Mouse (Mus musculus) myocyte (in vitro differentiated cells): ENCODE measurements around the gene Cdc14a. TPM values are rescaled to one million over a fixed set of nuclear protein-coding genes. Genes with fewer than 3 reads are reported as not detected.

ENCODE experiments used
- H3K27me3 ChIP-seq: one replicate; pipeline ENCODE4 v1.6.1; 2011; ENCODE audit not compliant: control insufficient read depth, insufficient read depth, insufficient read length
- H3K36me3 ChIP-seq: one replicate; pipeline ENCODE4 v1.6.1; 2011; ENCODE audit not compliant: control insufficient read depth, insufficient read depth
- H3K4me2 ChIP-seq: one replicate; pipeline ENCODE4 v1.6.1; 2011; ENCODE audit warnings: low read depth, control low read depth
- H3K4me3 ChIP-seq: one replicate; pipeline ENCODE4 v1.5.1; 2011; ENCODE audit warnings: mild to moderate bottlenecking, control low read depth, moderate library complexity
- H3K79me2 ChIP-seq: one replicate; pipeline ENCODE4 v1.6.1; 2011; ENCODE audit not compliant: control insufficient read depth, insufficient read depth
- H3ac ChIP-seq: one replicate; pipeline ENCODE4 v1.6.1; 2011; ENCODE audit not compliant: control insufficient read depth, insufficient read length
- CEBPB ChIP-seq: IDR thresholded peaks from 2 replicates; pipeline ENCODE4 v1.6.1; 2011; ENCODE audit warnings: mild to moderate bottlenecking, moderate library complexity; ENCODE audit not compliant: poor library complexity, insufficient read depth, severe bottlenecking
- E2F4 ChIP-seq: IDR thresholded peaks from one replicate; pipeline ENCODE4 v1.6.1; 2011; ENCODE audit warnings: mild to moderate bottlenecking, control low read depth, moderate library complexity; ENCODE audit not compliant: insufficient read depth
- MAX ChIP-seq: IDR thresholded peaks from one replicate; pipeline ENCODE4 v1.6.1; 2011; ENCODE audit warnings: low read depth, mild to moderate bottlenecking, control low read depth
- MYOD1 ChIP-seq, 3 experiments: IDR thresholded peaks; one replicate each; pipeline ENCODE4 v1.6.1; 2011; ENCODE audit warnings: control low read depth in 2 of 3, low read depth in 2 of 3, mild to moderate bottlenecking in 2 of 3, moderate library complexity in 1 of 3; ENCODE audit not compliant: insufficient read length in 2 of 3, control insufficient read depth in 1 of 3
- MYOG ChIP-seq, 3 experiments: IDR thresholded peaks; one replicate each; pipeline ENCODE4 v1.6.1; 2011; ENCODE audit warnings: control low read depth in 2 of 3, low read depth in 2 of 3, mild to moderate bottlenecking in 2 of 3; ENCODE audit not compliant: insufficient read length in 2 of 3, control insufficient read depth in 1 of 3, insufficient read depth in 1 of 3
- POLR2A ChIP-seq: IDR thresholded peaks from one replicate; pipeline ENCODE4 v1.6.1; 2011; ENCODE audit warnings: low read depth, mild to moderate bottlenecking, control low read depth, moderate library complexity; ENCODE audit not compliant: insufficient read length
- POLR2AphosphoS2 ChIP-seq: IDR thresholded peaks from one replicate; pipeline ENCODE4 v1.6.1; 2011; ENCODE audit warnings: low read depth, control low read depth; ENCODE audit not compliant: insufficient read length
- REST ChIP-seq: IDR thresholded peaks from one replicate; pipeline ENCODE4 v1.6.1; 2011; ENCODE audit warnings: mild to moderate bottlenecking, control low read depth, moderate library complexity; ENCODE audit not compliant: insufficient read depth, insufficient read length
- SRF ChIP-seq: IDR thresholded peaks from one replicate; pipeline ENCODE4 v1.6.1; 2011; ENCODE audit warnings: low read depth; ENCODE audit not compliant: control insufficient read depth, insufficient read length
- TCF12 ChIP-seq: IDR thresholded peaks from one replicate; pipeline ENCODE4 v1.6.1; 2011; ENCODE audit warnings: mild to moderate bottlenecking, control low read depth; ENCODE audit not compliant: poor library complexity, insufficient read depth, severe bottlenecking
- TCF3 ChIP-seq: IDR thresholded peaks from one replicate; pipeline ENCODE4 v1.6.1; 2011; ENCODE audit warnings: low read depth, control low read depth; ENCODE audit not compliant: insufficient read length
- USF1 ChIP-seq: IDR thresholded peaks from one replicate; pipeline ENCODE4 v1.6.1; 2011; ENCODE audit warnings: low read depth, mild to moderate bottlenecking, control low read depth, moderate library complexity
- polyA plus RNA-seq: library from polyadenylated mRNA; unstranded; fragments of >200 nt; fragmentation: generic; extraction: Trizol; gene quantifications from one replicate; pipeline ENCODE4 v1.2.1, GENCODE M21; 2012; ENCODE audit warnings: missing spikeins

Cdc14a gene
- polyA plus RNA-seq, 1 experiment, result 0.65 TPM

- Histone ChIP-seq H3K4me3 (no peak overlapping the region), H3K4me2 (no peak overlapping the region), H3K27me3 (no peaks in the 10 kb centered on the region), H3K79me2 (no peaks in the 10 kb centered on the region), H3K36me3 (no peaks in the 10 kb centered on the region), H3ac (no peak overlapping the region)
- TF ChIP-seq E2F4 (no peak), MYOG (IDR thresholded peaks at IDR 0.05; ENCODE audit: control insufficient read depth in 1 of 3, insufficient read depth in 1 of 3, insufficient read length in 2 of 3, low read depth in 2 of 3) (no peak), POLR2A (no peak), REST (no peak), POLR2AphosphoS2 (no peak), MAX (no peak)
These were observed 179.4 kb downstream of the Cdc14a start for GRCm38 (mm10) chr3:116244476-116244875.

GRCm38 (mm10) chr3:116242685-116243084 is 181.1 kb downstream of the Cdc14a start:
- no peak for TF ChIP-seq USF1
- no peak for TF ChIP-seq MAX
- TF ChIP-seq REST, result no peak
- TF ChIP-seq POLR2A, result no peak
- no peak for TF ChIP-seq SRF
- TF ChIP-seq E2F4, result no peak
- no peak for TF ChIP-seq POLR2AphosphoS2
- TF ChIP-seq CEBPB, result no peak
- no peak for TF ChIP-seq MYOD1 (IDR thresholded peaks at IDR 0.05; ENCODE audit: control insufficient read depth in 1 of 3, insufficient read length in 2 of 3, low read depth in 2 of 3)
- no peak for TF ChIP-seq TCF12
- no peak for TF ChIP-seq TCF3
- TF ChIP-seq MYOG (IDR thresholded peaks at IDR 0.05; ENCODE audit: control insufficient read depth in 1 of 3, insufficient read depth in 1 of 3, insufficient read length in 2 of 3, low read depth in 2 of 3), result no peak
- H3K27me3 ChIP-seq, result no peaks in the 10 kb centered on the region
- H3K4me2 ChIP-seq, result no peak overlapping the region
- no peak overlapping the region for H3ac ChIP-seq
- H3K36me3 ChIP-seq, result no peaks in the 10 kb centered on the region
- no peaks in the 10 kb centered on the region for H3K79me2 ChIP-seq
- no peak overlapping the region for H3K4me3 ChIP-seq

DNA sequence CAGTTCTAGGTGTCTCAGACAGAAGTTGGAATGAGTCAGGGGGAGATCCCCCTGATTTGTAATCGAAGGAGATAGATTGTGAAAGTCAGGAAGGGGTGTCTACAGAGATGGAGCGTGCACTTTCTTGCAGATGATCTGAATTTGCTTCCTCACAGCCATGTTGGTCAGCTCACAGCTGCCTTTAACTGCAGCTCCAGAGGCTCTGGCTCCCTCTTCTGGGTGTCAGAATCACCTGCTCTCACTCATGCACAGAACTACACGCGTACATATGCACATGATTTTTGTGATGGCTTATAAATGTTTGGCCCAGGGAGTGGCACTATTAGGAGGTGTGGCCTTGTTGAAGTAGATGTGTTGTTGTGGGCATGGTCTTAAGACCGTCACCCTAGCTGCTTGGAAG is 186.3 kb downstream of the Cdc14a start:
- no peak overlapping the region for H3ac ChIP-seq
- no peak for TF ChIP-seq TCF3
- TF ChIP-seq MAX, result no peak
- TF ChIP-seq POLR2AphosphoS2, result no peak
- no peak for TF ChIP-seq USF1
- no peak for TF ChIP-seq E2F4
- no peak for TF ChIP-seq POLR2A
- H3K79me2 ChIP-seq, result no peaks in the 10 kb centered on the region
- no peaks in the 10 kb centered on the region for H3K36me3 ChIP-seq
- H3K27me3 ChIP-seq, result no peaks in the 10 kb centered on the region
- H3K4me2 ChIP-seq, result no peak overlapping the region
- no peak overlapping the region for H3K4me3 ChIP-seq

DNA sequence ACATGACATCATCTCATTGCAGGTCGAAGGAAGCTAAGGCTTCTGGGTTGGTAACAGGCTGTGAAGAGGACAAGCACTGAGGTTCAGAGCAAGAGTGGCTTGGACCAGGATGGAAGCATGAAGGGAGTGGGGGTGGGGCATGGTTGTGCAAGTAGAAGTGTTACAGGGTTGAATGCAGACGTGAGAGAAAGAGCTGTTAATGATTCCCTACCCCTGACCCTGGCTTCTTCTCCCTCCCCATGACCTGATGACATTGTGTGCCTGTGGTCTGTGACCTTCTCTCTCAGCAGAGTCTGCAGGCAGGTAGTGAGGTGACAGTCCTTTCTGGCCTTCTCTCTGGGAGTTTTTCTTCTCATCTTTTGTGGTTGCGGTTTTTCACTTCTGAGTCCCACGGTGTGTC is 187.0 kb downstream of the Cdc14a start:
- no peak for TF ChIP-seq REST
- TF ChIP-seq USF1, result no peak
- H3K79me2 ChIP-seq, result no peaks in the 10 kb centered on the region
- H3ac ChIP-seq, result no peak overlapping the region
- no peaks in the 10 kb centered on the region for H3K27me3 ChIP-seq
- no peak overlapping the region for H3K4me2 ChIP-seq
- no peak overlapping the region for H3K4me3 ChIP-seq
- no peaks in the 10 kb centered on the region for H3K36me3 ChIP-seq

GRCm38 (mm10) chr3:116233515-116233914 is 190.3 kb downstream of the Cdc14a start:
- no peak for TF ChIP-seq REST
- TF ChIP-seq MYOD1 (IDR thresholded peaks at IDR 0.05; ENCODE audit: control insufficient read depth in 1 of 3, insufficient read length in 2 of 3, low read depth in 2 of 3), result no peak
- TF ChIP-seq POLR2A, result no peak
- no peak for TF ChIP-seq E2F4
- H3K79me2 ChIP-seq, result no peaks in the 10 kb centered on the region
- H3K36me3 ChIP-seq, result no peaks in the 10 kb centered on the region
- H3ac ChIP-seq, result no peak overlapping the region
- H3K4me3 ChIP-seq, result no peak overlapping the region
- H3K4me2 ChIP-seq, result no peak overlapping the region
- H3K27me3 ChIP-seq, result no peaks in the 10 kb centered on the region

DNA sequence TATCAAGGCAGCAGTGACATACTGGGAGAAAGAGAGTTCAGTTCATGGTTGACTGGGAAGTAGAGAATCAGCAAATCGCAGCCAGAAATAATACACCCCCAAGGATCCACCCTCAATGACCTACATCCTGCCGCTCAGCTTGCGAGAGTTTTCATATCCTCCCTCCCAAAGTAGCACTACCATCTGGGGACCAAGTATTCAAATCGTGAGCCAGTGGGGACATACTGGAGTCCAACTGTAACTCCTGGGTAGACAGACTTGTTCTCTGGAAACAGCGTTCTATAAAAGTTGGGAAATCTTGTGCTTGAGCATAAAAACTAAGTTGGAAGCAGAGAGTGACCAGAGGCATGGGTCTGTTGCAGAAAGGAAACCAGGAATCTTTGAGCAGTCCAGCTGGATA is 191.1 kb downstream of the Cdc14a start:
- Histone ChIP-seq H3K4me3 (no peak overlapping the region), H3K79me2 (no peaks in the 10 kb centered on the region), H3K4me2 (no peak overlapping the region), H3K27me3 (no peaks in the 10 kb centered on the region), H3K36me3 (no peaks in the 10 kb centered on the region), H3ac (no peak overlapping the region)
- TF ChIP-seq USF1, result no peak
- TF ChIP-seq MYOD1 (IDR thresholded peaks at IDR 0.05; ENCODE audit: control insufficient read depth in 1 of 3, insufficient read length in 2 of 3, low read depth in 2 of 3), result no peak
- no peak for TF ChIP-seq E2F4
- no peak for TF ChIP-seq TCF3
- TF ChIP-seq POLR2AphosphoS2, result no peak
- no peak for TF ChIP-seq MAX
- TF ChIP-seq SRF, result no peak
- TF ChIP-seq REST, result no peak
- no peak for TF ChIP-seq MYOG (IDR thresholded peaks at IDR 0.05; ENCODE audit: control insufficient read depth in 1 of 3, insufficient read depth in 1 of 3, insufficient read length in 2 of 3, low read depth in 2 of 3)
- no peak for TF ChIP-seq CEBPB
- no peak for TF ChIP-seq POLR2A
- TF ChIP-seq TCF12, result no peak
